In genomic region chr11:116621258-116621704, GRCm38 (mm10) we compare ENCODE assay signal across 8 mouse cellular contexts. TPM values are rescaled to one million over a fixed set of nuclear protein-coding genes. Genes with fewer than 3 reads are reported as not detected.
A peak's percentile ranks its signal among the peaks of the same experiment; 100 is the strongest.
DNase-seq lines count a peak whose midpoint lies in the region; ATAC-seq and TF ChIP-seq lines count a peak whose summit lies in the region.

No protein-coding gene starts in this region.

- no peak overlapping the region for H3K4me2 ChIP-seq in midbrain, embryonic 14.5 days (ENCODE audit: low read length)
- no peak overlapping the region for H3K4me2 ChIP-seq in forebrain, postnatal 0 days (ENCODE audit: low read depth)
- no peak overlapping the region for H3K4me2 ChIP-seq in hindbrain, embryonic 13.5 days
- H3K4me2 ChIP-seq in limb, embryonic 11.5 days (ENCODE audit: low read depth, severe bottlenecking), result no peak overlapping the region
- H3K4me2 ChIP-seq in neural tube, embryonic 14.5 days (ENCODE audit: low read depth, low read length), result no peak overlapping the region

- WGBS in midbrain, embryonic 14.5 days, result 66% methylated on average over 6 of the region's 6 CpGs
- WGBS in midbrain, embryonic 10.5 days, result 65% methylated on average over 6 of the region's 6 CpGs
- WGBS in forebrain, postnatal 0 days, result 36% methylated on average over 6 of the region's 6 CpGs
- 54% methylated on average over 6 of the region's 6 CpGs for WGBS in hindbrain, embryonic 13.5 days
- 37% methylated on average over 6 of the region's 6 CpGs for WGBS in limb, embryonic 11.5 days
- 49% methylated on average over 6 of the region's 6 CpGs for WGBS in neural tube, embryonic 14.5 days

- no peak for ATAC-seq in midbrain, embryonic 14.5 days (ENCODE audit: low FRiP score, low TSS enrichment)
- ATAC-seq in forebrain, postnatal 0 days, result peak; percentile 46
- no peak for ATAC-seq in hindbrain, embryonic 13.5 days (ENCODE audit: low FRiP score)
- no peak for ATAC-seq in limb, embryonic 11.5 days (ENCODE audit: insufficient number of reproducible peaks, low FRiP score, low TSS enrichment, low read depth)
- no peak for ATAC-seq in neural tube, embryonic 14.5 days (ENCODE audit: low read depth)

- no peaks in the 10 kb centered on the region for H3K36me3 ChIP-seq in midbrain, embryonic 14.5 days (ENCODE audit: control insufficient read depth, insufficient read depth, low read length)
- H3K36me3 ChIP-seq in midbrain, embryonic 10.5 days, result no peaks in the 10 kb centered on the region
- H3K36me3 ChIP-seq in forebrain, postnatal 0 days (ENCODE audit: insufficient read depth), result no peaks in the 10 kb centered on the region
- no peaks in the 10 kb centered on the region for H3K36me3 ChIP-seq in hindbrain, embryonic 13.5 days
- H3K36me3 ChIP-seq in limb, embryonic 11.5 days (ENCODE audit: control insufficient read depth, insufficient read depth, low read length), result no peaks in the 10 kb centered on the region
- no peaks in the 10 kb centered on the region for H3K36me3 ChIP-seq in neural tube, embryonic 14.5 days (ENCODE audit: control insufficient read depth, insufficient read depth, low read length)

- H3K9me3 ChIP-seq in midbrain, embryonic 14.5 days (ENCODE audit: control insufficient read depth, low read length), result no peaks in the 10 kb centered on the region
- H3K9me3 ChIP-seq in midbrain, embryonic 10.5 days (replicated peaks), result no peaks in the 10 kb centered on the region
- H3K9me3 ChIP-seq in forebrain, postnatal 0 days (ENCODE audit: low read length), result no peaks in the 10 kb centered on the region
- H3K9me3 ChIP-seq in hindbrain, embryonic 13.5 days, result no peaks in the 10 kb centered on the region
- no peaks in the 10 kb centered on the region for H3K9me3 ChIP-seq in limb, embryonic 11.5 days (ENCODE audit: control insufficient read depth, low read length)
- no peaks in the 10 kb centered on the region for H3K9me3 ChIP-seq in neural tube, embryonic 14.5 days (ENCODE audit: control insufficient read depth, low read length)

- peak; percentile 15 for DNase-seq in midbrain, embryonic 14.5 days
- no peak for DNase-seq in midbrain, embryonic 10.5 days (ENCODE audit: low spot score)
- DNase-seq in brain, adult 2 months (ENCODE audit: low read depth, low spot score), result peak; percentile 92
- DNase-seq in forebrain, postnatal 0 days, result peak; percentile 35
- no peak for DNase-seq in limb, embryonic 11.5 days (ENCODE audit: low spot score)
- DNase-seq in thymus, postnatal 14 days, result no peak

- H3K9ac ChIP-seq in midbrain, embryonic 14.5 days (replicated peaks; ENCODE audit: low read length), result no peak overlapping the region
- no peak overlapping the region for H3K9ac ChIP-seq in forebrain, postnatal 0 days
- H3K9ac ChIP-seq in hindbrain, embryonic 13.5 days, result 0 out of 2 replicates have a peak overlapping the region, but pooled peaks have one; percentile 19
- no peak overlapping the region for H3K9ac ChIP-seq in limb, embryonic 11.5 days (ENCODE audit: low read length)
- H3K9ac ChIP-seq in neural tube, embryonic 14.5 days (replicated peaks; ENCODE audit: low read depth, low read length), result no peak overlapping the region

- no peak overlapping the region for H3K4me3 ChIP-seq in midbrain, embryonic 14.5 days (replicated peaks; ENCODE audit: low read depth, low read length)
- no peak overlapping the region for H3K4me3 ChIP-seq in midbrain, embryonic 10.5 days
- H3K4me3 ChIP-seq in forebrain, postnatal 0 days (ENCODE audit: low read depth, low read length), result no peak overlapping the region
- H3K4me3 ChIP-seq in hindbrain, embryonic 13.5 days, result no peak overlapping the region
- H3K4me3 ChIP-seq in limb, embryonic 11.5 days (ENCODE audit: low read depth, low read length), result no peak overlapping the region
- H3K4me3 ChIP-seq in neural tube, embryonic 14.5 days (ENCODE audit: low read depth, low read length), result no peak overlapping the region

- no peak for TF ChIP-seq CTCF in forebrain, postnatal 0 days (IDR thresholded peaks at IDR 0.05; ENCODE audit: low read depth)

- peaks cover 23% of the 10 kb centered on the region for H3K27me3 ChIP-seq in midbrain, embryonic 14.5 days (ENCODE audit: control insufficient read depth, insufficient read depth, low read length)
- H3K27me3 ChIP-seq in midbrain, embryonic 10.5 days (ENCODE audit: low read depth, poor library complexity, severe bottlenecking), result peaks cover 53% of the 10 kb centered on the region
- peaks cover 5% of the 10 kb centered on the region; the same call in 1 of the 2 replicates for H3K27me3 ChIP-seq in forebrain, postnatal 0 days (ENCODE audit: insufficient read depth, low read length)
- H3K27me3 ChIP-seq in hindbrain, embryonic 13.5 days, result peaks cover 49% of the 10 kb centered on the region
- H3K27me3 ChIP-seq in limb, embryonic 11.5 days (ENCODE audit: control insufficient read depth, insufficient read depth, low read length), result 0 out of 2 replicates have a peak, but pooled peaks cover 5% of the 10 kb centered on the region
- peaks cover 20% of the 10 kb centered on the region for H3K27me3 ChIP-seq in neural tube, embryonic 14.5 days (ENCODE audit: control insufficient read depth, insufficient read depth, low read length)

- H3K4me1 ChIP-seq in midbrain, embryonic 14.5 days (ENCODE audit: control insufficient read depth, insufficient read depth, low read length), result peaks cover 5% of the 10 kb centered on the region; the same call in 1 of the 2 replicates
- peaks cover 53% of the 10 kb centered on the region for H3K4me1 ChIP-seq in midbrain, embryonic 10.5 days
- no peaks in the 10 kb centered on the region for H3K4me1 ChIP-seq in forebrain, postnatal 0 days (ENCODE audit: insufficient read depth)
- peaks cover 46% of the 10 kb centered on the region for H3K4me1 ChIP-seq in hindbrain, embryonic 13.5 days (replicated peaks)
- H3K4me1 ChIP-seq in limb, embryonic 11.5 days (ENCODE audit: control insufficient read depth, insufficient read depth, low read length), result peaks cover 31% of the 10 kb centered on the region
- H3K4me1 ChIP-seq in neural tube, embryonic 14.5 days (ENCODE audit: control insufficient read depth, insufficient read depth, low read length), result peaks cover 30% of the 10 kb centered on the region

- no peak overlapping the region for H3K27ac ChIP-seq in midbrain, embryonic 14.5 days (replicated peaks; ENCODE audit: low read depth, low read length)
- H3K27ac ChIP-seq in midbrain, embryonic 10.5 days (replicated peaks), result no peak overlapping the region
- H3K27ac ChIP-seq in forebrain, postnatal 0 days (ENCODE audit: low read depth, low read length), result no peak overlapping the region
- no peak overlapping the region for H3K27ac ChIP-seq in hindbrain, embryonic 13.5 days
- 0 out of 2 replicates have a peak overlapping the region, but pooled peaks have one; percentile 14 for H3K27ac ChIP-seq in limb, embryonic 11.5 days (replicated peaks; ENCODE audit: low read depth, low read length)
- H3K27ac ChIP-seq in neural tube, embryonic 14.5 days (ENCODE audit: low read depth, low read length), result 0 out of 2 replicates have a peak overlapping the region, but pooled peaks have one; percentile 16

RNA-seq across cellular contexts. Expression of gene Rhbdf2, which starts 5.5 kb away (rescaled TPM):
- polyA plus RNA-seq in midbrain, embryonic 14.5 days (2014; fragmentation: Nextera tagmentation; extraction: Ambion mirVana), result 0.61 and 0.63 TPM in 2 replicates
- polyA plus RNA-seq in midbrain, embryonic 10.5 days (2016; fragmentation: Nextera tagmentation; extraction: Ambion mirVana), result 2.5 and 3.3 TPM in 2 replicates
- 1.6 and 1.9 TPM in 2 replicates for total RNA-seq in forebrain, postnatal 0 days (2014; rRNA removed)
- polyA plus RNA-seq in forebrain, postnatal 0 days (2015; fragmentation: Nextera tagmentation; extraction: Ambion mirVana), result 0.75 and 0.97 TPM in 2 replicates
- 1.8 and 2.1 TPM in 2 replicates for polyA plus RNA-seq in hindbrain, embryonic 13.5 days (2015; fragmentation: Nextera tagmentation; extraction: Ambion mirVana)
- polyA plus RNA-seq in limb, embryonic 11.5 days (2014; fragmentation: Nextera tagmentation; extraction: Ambion mirVana), result 3.1 and 3.9 TPM in 2 replicates
- polyA plus RNA-seq in neural tube, embryonic 14.5 days (2014; fragmentation: Nextera tagmentation; extraction: Ambion mirVana), result 0.52 and 1.1 TPM in 2 replicates

RNA-seq across cellular contexts. Expression of gene Prcd, which starts 32.1 kb away (rescaled TPM):
- 1.6 and 3.3 TPM in 2 replicates for polyA plus RNA-seq in midbrain, embryonic 14.5 days (2014; fragmentation: Nextera tagmentation; extraction: Ambion mirVana)
- polyA plus RNA-seq in midbrain, embryonic 10.5 days (2016; fragmentation: Nextera tagmentation; extraction: Ambion mirVana), result 0.65 and 0.77 TPM in 2 replicates
- total RNA-seq in forebrain, postnatal 0 days (2014; rRNA removed), result 1.5 and 3.3 TPM in 2 replicates
- polyA plus RNA-seq in forebrain, postnatal 0 days (2015; fragmentation: Nextera tagmentation; extraction: Ambion mirVana), result 3.4 and 4.8 TPM in 2 replicates
- 1.2 and 1.4 TPM in 2 replicates for polyA plus RNA-seq in hindbrain, embryonic 13.5 days (2015; fragmentation: Nextera tagmentation; extraction: Ambion mirVana)
- 0.95 and 0.97 TPM in 2 replicates for polyA plus RNA-seq in limb, embryonic 11.5 days (2014; fragmentation: Nextera tagmentation; extraction: Ambion mirVana)
- 2.7 and 3.1 TPM in 2 replicates for polyA plus RNA-seq in neural tube, embryonic 14.5 days (2014; fragmentation: Nextera tagmentation; extraction: Ambion mirVana)

RNA-seq across cellular contexts. Expression of gene Cygb, which starts 32.8 kb away (rescaled TPM):
- 19.1 and 24.0 TPM in 2 replicates for polyA plus RNA-seq in midbrain, embryonic 14.5 days (2014; fragmentation: Nextera tagmentation; extraction: Ambion mirVana)
- polyA plus RNA-seq in midbrain, embryonic 10.5 days (2016; fragmentation: Nextera tagmentation; extraction: Ambion mirVana), result 2.5 and 2.8 TPM in 2 replicates
- 20.7 and 22.7 TPM in 2 replicates for total RNA-seq in forebrain, postnatal 0 days (2014; rRNA removed)
- 24.9 and 27.6 TPM in 2 replicates for polyA plus RNA-seq in forebrain, postnatal 0 days (2015; fragmentation: Nextera tagmentation; extraction: Ambion mirVana)
- polyA plus RNA-seq in hindbrain, embryonic 13.5 days (2015; fragmentation: Nextera tagmentation; extraction: Ambion mirVana), result 16.4 and 18.1 TPM in 2 replicates
- 2.3 and 2.8 TPM in 2 replicates for polyA plus RNA-seq in limb, embryonic 11.5 days (2014; fragmentation: Nextera tagmentation; extraction: Ambion mirVana)
- polyA plus RNA-seq in neural tube, embryonic 14.5 days (2014; fragmentation: Nextera tagmentation; extraction: Ambion mirVana), result 23.7 and 29.1 TPM in 2 replicates

RNA-seq across cellular contexts. Expression of gene Aanat, which starts 35.0 kb away (rescaled TPM):
- polyA plus RNA-seq in midbrain, embryonic 14.5 days (2014; fragmentation: Nextera tagmentation; extraction: Ambion mirVana), result 0.49 and 0.70 TPM in 2 replicates
- not detected in 2 replicates for polyA plus RNA-seq in midbrain, embryonic 10.5 days (2016; fragmentation: Nextera tagmentation; extraction: Ambion mirVana)
- 0.31 and 0.62 TPM in 2 replicates for total RNA-seq in forebrain, postnatal 0 days (2014; rRNA removed)
- polyA plus RNA-seq in forebrain, postnatal 0 days (2015; fragmentation: Nextera tagmentation; extraction: Ambion mirVana), result 0.88 and 0.89 TPM in 2 replicates
- 0.36 and 1.0 TPM in 2 replicates for polyA plus RNA-seq in hindbrain, embryonic 13.5 days (2015; fragmentation: Nextera tagmentation; extraction: Ambion mirVana)
- polyA plus RNA-seq in limb, embryonic 11.5 days (2014; fragmentation: Nextera tagmentation; extraction: Ambion mirVana), result 0.28 TPM in 1 of 2 replicates, not detected in the other
- polyA plus RNA-seq in neural tube, embryonic 14.5 days (2014; fragmentation: Nextera tagmentation; extraction: Ambion mirVana), result 0.26 and 0.40 TPM in 2 replicates

RNA-seq across cellular contexts. Expression of gene Ube2o, which starts 40.0 kb away (rescaled TPM):
- polyA plus RNA-seq in midbrain, embryonic 14.5 days (2014; fragmentation: Nextera tagmentation; extraction: Ambion mirVana), result 26.1 and 26.9 TPM in 2 replicates
- 8.3 and 8.7 TPM in 2 replicates for polyA plus RNA-seq in midbrain, embryonic 10.5 days (2016; fragmentation: Nextera tagmentation; extraction: Ambion mirVana)
- total RNA-seq in forebrain, postnatal 0 days (2014; rRNA removed), result 81.3 and 94.1 TPM in 2 replicates
- polyA plus RNA-seq in forebrain, postnatal 0 days (2015; fragmentation: Nextera tagmentation; extraction: Ambion mirVana), result 26.6 and 32.1 TPM in 2 replicates
- polyA plus RNA-seq in hindbrain, embryonic 13.5 days (2015; fragmentation: Nextera tagmentation; extraction: Ambion mirVana), result 14.1 and 14.8 TPM in 2 replicates
- polyA plus RNA-seq in limb, embryonic 11.5 days (2014; fragmentation: Nextera tagmentation; extraction: Ambion mirVana), result 19.4 and 24.1 TPM in 2 replicates
- 26.2 and 30.2 TPM in 2 replicates for polyA plus RNA-seq in neural tube, embryonic 14.5 days (2014; fragmentation: Nextera tagmentation; extraction: Ambion mirVana)

Comparison
In these comparisons a context has a peak if more than half of its experiments do, and no peak if none do; other contexts are left out.
1. DNase-seq: peak in midbrain, embryonic 14.5 days (single experiment), brain, adult 2 months (single experiment) and forebrain, postnatal 0 days (single experiment); none in midbrain, embryonic 10.5 days (single experiment), limb, embryonic 11.5 days (single experiment) and thymus, postnatal 14 days (single experiment).
2. H3K27ac ChIP-seq: peak in limb, embryonic 11.5 days (single experiment) and neural tube, embryonic 14.5 days (single experiment); none in midbrain, embryonic 14.5 days (single experiment), midbrain, embryonic 10.5 days (single experiment), forebrain, postnatal 0 days (single experiment) and hindbrain, embryonic 13.5 days (single experiment).